Mouse (Mus musculus) kidney, postnatal 25 days (tissue): ENCODE results near the gene Polr3a.

Experiments
- DNase-seq, 2 experiments: peaks; one replicate each; pipeline ENCODE4 v3.0.0; 2021; ENCODE audit warnings: mixed read lengths in 2 of 2

The Polr3a gene

GRCm38 (mm10) chr14:24486773-24487227 lies at the start of gene Polr3a, which contains the start of gene Rps24:
Gene Polr3a, minus strand, starts transcription at chr14:24487058.
Gene Rps24, plus strand, starts transcription at chr14:24487125.
- DNase-seq, result peak; percentile 93 to 97

- no peak for DNase-seq
These were observed 48.1 kb upstream of the Polr3a start for GRCm38 (mm10) chr14:24534865-24535545.

- DNase-seq, result peak in 1 of 2 experiments; percentile 40
These were observed 43.4 kb upstream of the Polr3a start for GRCm38 (mm10) chr14:24530228-24530627.

GRCm38 (mm10) chr14:24526440-24526839 lies 39.6 kb upstream of the Polr3a start:
- DNase-seq, result no peak

GRCm38 (mm10) chr14:24525677-24526415 lies 39.0 kb upstream of the Polr3a start:
- peak in 1 of 2 experiments; percentile 46 for DNase-seq

GRCm38 (mm10) chr14:24525137-24525536 lies 38.3 kb upstream of the Polr3a start:
- no peak for DNase-seq

- DNase-seq, result no peak
These were observed 34.7 kb upstream of the Polr3a start for GRCm38 (mm10) chr14:24521597-24521996.

- no peak for DNase-seq
These were observed 25.8 kb upstream of the Polr3a start for GRCm38 (mm10) chr14:24512527-24513161.

- DNase-seq, result no peak
These were observed 23.8 kb upstream of the Polr3a start for GRCm38 (mm10) chr14:24510679-24511078.

GRCm38 (mm10) chr14:24510218-24510617 lies 23.4 kb upstream of the Polr3a start:
- no peak for DNase-seq

GRCm38 (mm10) chr14:24509557-24509956 lies 22.7 kb upstream of the Polr3a start:
- DNase-seq, result no peak

- DNase-seq, result no peak
These were observed 21.4 kb upstream of the Polr3a start for GRCm38 (mm10) chr14:24508070-24508773.

GRCm38 (mm10) chr14:24507452-24508069 lies 20.7 kb upstream of the Polr3a start:
- DNase-seq, result no peak

- DNase-seq, result no peak
These were observed 14.4 kb upstream of the Polr3a start for GRCm38 (mm10) chr14:24501256-24501655.

GRCm38 (mm10) chr14:24500845-24501186 lies 14.0 kb upstream of the Polr3a start:
- no peak for DNase-seq

GRCm38 (mm10) chr14:24500091-24500844 lies 13.4 kb upstream of the Polr3a start:
- DNase-seq, result peak; percentile 83 to 86

- no peak for DNase-seq
These were observed 12.6 kb upstream of the Polr3a start for GRCm38 (mm10) chr14:24499478-24499877.

GRCm38 (mm10) chr14:24498561-24499255 lies 11.8 kb upstream of the Polr3a start:
- DNase-seq, result no peak

- DNase-seq, result no peak
These were observed 10.6 kb upstream of the Polr3a start for GRCm38 (mm10) chr14:24497443-24497842.

GRCm38 (mm10) chr14:24496507-24496906 lies 9.6 kb upstream of the Polr3a start:
- no peak for DNase-seq

GRCm38 (mm10) chr14:24493256-24493655 lies 6.4 kb upstream of the Polr3a start:
- DNase-seq, result no peak
